Mouse (Mus musculus) lung, postnatal 10 days (tissue): ENCODE measurements around the gene Erich6.
A peak's percentile ranks its signal among the peaks of the same experiment; 100 is the strongest.

Source experiments
- DNase-seq: peaks from one replicate; pipeline ENCODE4 v3.0.0; 2021

The Erich6 gene

DNA sequence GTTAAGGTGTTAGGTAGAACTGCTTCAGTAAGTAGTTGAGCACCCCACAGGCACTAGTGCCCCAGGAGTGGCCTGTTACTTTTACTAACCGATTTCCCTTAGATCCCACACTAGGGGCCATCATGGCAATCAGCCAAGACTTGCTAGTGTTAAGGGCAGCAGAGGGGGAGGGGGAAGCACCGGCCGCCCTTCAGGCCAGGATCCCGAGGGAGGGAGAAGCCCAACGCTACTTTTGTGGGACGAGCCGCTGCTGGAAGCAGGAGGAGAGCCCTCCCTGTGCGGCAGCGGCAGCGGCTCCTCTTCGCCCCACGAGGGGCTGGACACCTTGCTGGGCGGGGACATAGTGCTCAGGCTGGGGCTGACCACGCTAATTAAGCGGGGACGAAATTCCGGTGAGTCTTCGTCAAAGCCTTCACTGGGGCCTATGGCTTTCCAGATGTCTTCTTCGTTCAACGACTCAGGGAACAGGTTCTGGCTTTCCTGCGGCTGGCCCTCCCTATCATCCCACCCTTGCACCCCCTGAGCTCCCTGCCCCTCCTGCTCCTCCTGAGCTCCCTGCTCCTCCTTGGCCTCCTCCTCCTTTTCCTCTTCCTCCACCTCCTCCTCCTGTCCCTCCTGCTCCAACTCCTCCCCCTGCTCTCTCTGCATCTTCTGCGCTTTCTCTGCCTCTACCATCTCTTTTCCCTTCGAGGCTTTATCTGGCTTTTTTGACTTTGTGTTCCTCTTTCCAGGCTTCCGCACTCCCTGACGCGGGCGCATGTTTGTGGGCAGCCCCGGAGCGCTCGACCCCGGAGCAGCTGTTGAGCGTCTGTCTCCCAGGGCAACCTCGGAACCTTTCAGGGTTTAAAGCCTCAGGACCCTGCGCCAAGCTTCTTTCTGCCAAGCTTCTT, at the start of gene Erich6:
Gene Erich6 (minus strand): TSS at position 802 of the 890 bp plus-strand sequence.
- peak; percentile 25 for DNase-seq

DNA sequence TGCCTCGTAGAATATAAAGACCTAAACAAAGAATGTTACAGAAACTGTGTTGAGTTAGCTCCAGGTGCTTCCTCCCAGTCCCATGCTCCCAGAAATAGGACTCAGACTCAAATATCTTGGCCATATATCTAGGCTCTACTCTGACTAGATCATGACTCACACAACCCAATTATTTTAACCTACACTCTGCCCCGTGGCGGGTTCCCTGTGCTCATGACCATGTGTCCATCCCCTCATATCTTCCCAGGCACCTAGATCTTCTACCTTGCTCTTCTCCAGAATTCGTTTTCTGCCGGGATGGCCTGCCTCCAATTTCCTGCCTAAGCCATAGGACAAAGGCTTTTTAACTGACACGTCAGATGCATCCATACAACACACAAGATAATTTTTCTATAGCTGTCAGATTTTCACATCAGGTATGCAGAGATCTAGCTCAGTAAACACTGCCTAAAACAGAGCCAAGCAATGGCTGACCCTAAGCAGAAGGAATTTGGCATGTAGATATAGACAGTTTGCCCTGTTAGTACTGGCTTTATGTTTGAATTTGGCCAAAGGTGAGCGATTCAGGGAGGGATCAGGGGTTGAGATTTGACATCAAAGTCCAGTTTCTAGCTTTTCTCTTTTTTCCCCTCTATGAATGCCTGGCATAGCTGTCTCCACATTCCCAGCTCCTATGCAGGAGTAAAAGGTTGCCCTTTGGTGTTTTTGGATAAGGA, 49.4 kb upstream of the Erich6 start:
- no peak for DNase-seq

DNA sequence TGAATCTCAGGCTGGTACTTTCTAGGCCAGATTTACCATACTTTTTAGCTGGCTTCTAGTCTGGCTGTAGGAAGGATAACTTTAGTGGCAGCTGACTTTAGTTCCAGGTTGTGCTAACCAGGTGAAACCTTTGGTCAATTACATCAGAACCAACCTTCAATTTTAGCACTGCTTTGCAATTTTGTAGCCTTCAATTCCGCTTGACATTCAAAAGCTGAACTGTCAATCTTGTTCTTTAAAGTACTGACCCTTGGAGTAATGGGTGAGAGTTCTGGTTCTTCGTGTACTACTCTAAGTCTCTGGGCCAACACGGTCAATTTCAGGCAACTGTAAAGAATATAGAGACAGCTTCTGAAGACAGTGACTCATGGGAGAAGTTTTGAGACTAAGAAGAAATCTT, 48.4 kb upstream of the Erich6 start:
- DNase-seq: no peak

- DNase-seq: no peak
Observed at GRCm38 (mm10) chr3:58683346-58683745, 46.3 kb upstream of the Erich6 start.

DNA sequence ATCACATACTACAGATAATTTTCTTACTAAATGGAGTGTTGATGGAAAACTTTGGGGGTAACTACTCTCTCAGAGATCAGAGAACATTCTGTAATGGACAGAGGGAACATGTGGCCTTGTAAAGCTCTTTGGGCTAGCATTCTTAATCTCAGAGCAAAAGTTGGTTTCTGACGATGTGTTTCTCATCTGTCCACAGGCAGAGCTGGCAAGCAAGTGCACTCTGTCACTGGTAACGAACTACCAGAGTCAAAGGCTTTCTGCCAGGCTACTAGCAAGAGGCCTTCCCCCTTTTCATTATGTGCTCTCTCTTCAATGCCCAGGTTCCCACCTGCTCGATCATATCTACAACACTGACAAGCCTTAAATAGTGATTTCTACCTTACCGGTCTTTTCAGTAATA, 45.3 kb upstream of the Erich6 start:
- no peak for DNase-seq

DNA sequence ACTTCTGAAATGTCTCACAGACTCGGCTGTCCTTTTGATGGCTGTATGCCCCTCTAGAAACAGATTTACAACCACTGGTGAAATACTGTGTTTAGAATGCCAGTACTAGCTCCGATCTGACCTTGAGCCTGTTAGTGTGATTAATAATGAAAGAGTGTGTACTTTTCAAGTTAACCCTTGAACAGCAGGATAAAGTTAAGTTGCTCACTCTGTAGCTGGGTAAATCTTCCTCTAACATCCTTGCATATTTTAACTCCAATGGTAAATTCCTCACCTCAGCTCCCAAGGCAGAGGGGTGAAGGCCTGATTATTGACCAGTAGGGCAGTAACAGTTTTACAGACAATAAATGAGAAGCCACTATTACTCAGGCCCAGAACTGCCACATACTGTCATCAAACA, 44.8 kb upstream of the Erich6 start:
- no peak for DNase-seq

DNA sequence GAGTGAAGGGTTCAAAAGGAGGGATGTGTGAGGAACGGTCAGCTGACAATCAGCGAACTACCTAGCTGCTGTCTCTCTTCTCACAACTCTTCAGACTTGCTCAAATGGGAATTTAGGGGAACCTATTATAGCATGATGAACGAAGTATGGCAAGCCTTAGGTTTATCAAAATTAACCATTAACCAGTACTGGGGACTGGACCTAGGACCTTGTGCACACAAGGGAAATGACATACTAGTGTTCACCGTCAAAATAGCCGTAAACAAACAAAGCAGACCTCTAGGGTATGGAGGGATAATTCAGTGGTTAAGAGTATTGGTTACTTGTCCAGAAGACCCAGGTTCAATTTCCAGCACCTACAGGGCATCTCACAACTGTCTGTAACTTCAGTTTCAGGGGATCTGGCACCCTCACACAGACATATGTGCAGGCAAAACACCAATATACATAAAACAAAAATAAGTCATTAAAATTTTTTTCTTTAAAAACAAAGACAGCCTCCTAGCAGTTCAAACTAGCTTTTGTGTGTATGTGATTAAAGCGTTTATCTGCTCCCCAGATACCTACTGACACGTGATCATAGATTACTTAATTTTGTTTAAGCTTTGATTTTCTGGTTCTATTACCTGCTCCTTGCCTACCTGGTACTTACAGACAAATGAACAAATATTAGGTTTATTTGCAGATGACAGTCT, 44.1 kb upstream of the Erich6 start:
- DNase-seq: no peak

DNA sequence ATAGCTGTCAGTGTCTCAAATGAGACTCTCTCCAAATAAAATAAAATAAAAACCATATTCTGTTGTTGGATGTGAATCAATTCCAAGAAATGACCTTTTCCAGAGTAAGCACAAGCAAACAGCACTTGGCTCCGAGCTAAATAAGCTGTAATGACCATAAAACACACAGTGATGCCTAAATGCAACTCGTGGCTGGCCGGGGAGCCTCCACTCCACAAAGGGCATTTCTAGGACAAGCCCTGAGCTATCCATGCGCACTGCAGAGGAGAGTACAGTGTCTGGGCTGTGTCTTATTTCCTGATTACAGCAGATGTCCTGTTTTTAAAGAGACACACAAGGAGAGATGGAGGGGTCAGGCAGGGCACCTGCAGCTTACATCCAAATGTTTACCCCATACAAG, 43.0 kb upstream of the Erich6 start:
- DNase-seq: no peak

DNA sequence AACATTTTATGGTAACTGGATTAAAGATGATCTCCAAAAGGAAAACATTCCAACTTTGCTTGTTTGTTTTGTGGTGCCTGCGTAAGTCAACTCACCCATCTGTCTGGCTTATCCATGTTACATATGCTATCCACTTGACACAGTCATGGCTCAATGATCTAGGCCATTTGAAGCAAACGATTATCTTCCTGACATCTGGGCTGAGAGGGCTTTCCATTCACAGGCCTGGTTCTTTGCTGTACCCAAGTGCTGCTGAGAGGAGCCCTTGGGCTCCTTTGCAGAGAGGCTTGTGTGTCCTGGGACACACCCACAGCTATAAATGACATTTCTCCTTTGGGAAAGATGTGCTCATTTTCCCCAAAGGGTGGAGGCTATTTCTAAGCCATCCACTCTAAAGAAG, 41.9 kb upstream of the Erich6 start:
- DNase-seq: no peak

- DNase-seq: no peak
Observed at GRCm38 (mm10) chr3:58678384-58678783, 41.4 kb upstream of the Erich6 start.

DNA sequence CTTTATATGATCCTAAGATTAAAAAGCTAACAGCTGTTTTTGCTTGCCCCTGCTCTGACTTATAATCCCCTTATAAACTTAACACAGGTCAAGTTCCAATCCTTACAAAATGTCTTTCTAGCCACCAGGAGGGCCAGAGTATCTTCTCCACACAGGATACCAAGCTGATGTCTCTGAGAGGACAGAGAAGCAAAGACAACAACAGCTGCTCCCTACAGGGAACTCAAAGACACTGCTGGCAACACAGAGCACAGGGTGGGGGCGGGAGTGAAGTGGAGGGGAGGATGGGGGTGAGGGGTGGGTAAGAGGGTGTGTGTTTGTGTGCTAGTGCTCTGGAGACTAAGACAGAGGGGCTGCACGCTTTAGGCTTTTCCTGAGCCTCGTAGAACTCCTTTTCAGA, 40.6 kb upstream of the Erich6 start:
- no peak for DNase-seq

- no peak for DNase-seq
Observed at GRCm38 (mm10) chr3:58673295-58673694, 36.3 kb upstream of the Erich6 start.

GRCm38 (mm10) chr3:58672481-58673183, 35.6 kb upstream of the Erich6 start:
- no peak for DNase-seq

- DNase-seq: peak; percentile 14
Observed at GRCm38 (mm10) chr3:58671616-58672250, 34.7 kb upstream of the Erich6 start.

- DNase-seq: no peak
Observed at GRCm38 (mm10) chr3:58663970-58664369, 27.0 kb upstream of the Erich6 start.

DNA sequence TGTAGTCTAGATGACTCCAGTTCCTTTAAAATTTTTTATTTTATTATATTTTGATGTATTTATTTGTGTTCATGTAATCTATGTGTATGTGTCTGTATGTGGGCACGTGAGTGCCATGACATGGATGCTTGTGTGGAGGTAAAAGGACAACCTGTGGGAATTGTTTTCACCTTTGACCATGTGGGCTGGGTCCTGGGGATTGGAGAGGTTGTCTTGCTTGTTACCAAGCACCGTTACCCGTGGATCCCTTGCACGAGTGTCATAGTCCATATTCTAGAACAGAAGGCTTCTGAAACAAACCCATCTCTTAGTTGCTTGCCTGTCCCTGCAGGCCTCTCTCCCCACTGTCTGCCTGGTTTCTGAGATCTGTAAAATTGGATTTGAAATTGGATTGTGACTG, 23.6 kb upstream of the Erich6 start:
- no peak for DNase-seq

- peak; percentile 76 for DNase-seq
Observed at GRCm38 (mm10) chr3:58657356-58657755, 20.3 kb upstream of the Erich6 start.

GRCm38 (mm10) chr3:58655362-58656130, 18.5 kb upstream of the Erich6 start:
- peak; percentile 75 for DNase-seq

DNA sequence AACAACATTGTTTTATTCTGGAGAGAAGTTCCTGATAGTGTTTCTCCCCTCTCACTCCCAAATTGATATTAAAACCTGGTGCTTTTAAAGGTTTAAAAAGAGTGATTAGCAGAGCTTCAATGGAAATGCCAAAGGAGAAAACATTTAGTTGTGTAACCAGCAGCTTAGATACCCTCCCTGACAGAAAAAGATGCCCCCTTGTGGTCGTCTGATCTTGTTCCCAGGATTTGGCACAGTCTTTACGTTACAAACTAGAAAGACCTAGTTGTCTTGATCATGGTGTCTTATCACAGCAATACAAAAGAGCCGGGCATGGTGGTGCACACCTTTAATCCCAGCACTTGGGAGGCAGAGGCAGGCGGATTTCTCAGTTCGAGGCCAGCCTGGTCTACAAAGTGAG, 16.9 kb upstream of the Erich6 start:
- peak; percentile 56 for DNase-seq

DNA sequence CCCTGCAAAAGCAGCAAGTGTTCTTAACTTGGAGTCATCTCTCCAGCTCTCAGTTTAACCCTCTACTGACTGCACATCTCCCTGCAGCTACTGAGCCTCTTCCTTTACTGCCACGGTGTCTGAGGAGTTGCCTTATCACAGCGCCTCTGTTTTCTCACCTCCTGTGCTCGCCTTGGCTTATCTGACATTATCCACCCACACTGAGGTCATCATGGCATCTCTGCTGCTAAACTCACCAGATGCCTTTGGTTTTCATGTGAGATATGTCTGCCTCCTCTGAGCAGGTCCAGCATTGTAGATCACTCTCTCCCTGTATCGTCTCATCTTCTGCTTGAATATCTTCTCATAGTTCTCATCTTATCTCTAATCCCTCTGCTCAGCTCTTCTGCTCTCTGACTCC, 13.3 kb upstream of the Erich6 start:
- no peak for DNase-seq

- no peak for DNase-seq
Observed at GRCm38 (mm10) chr3:58647179-58647578, 10.2 kb upstream of the Erich6 start.

DNA sequence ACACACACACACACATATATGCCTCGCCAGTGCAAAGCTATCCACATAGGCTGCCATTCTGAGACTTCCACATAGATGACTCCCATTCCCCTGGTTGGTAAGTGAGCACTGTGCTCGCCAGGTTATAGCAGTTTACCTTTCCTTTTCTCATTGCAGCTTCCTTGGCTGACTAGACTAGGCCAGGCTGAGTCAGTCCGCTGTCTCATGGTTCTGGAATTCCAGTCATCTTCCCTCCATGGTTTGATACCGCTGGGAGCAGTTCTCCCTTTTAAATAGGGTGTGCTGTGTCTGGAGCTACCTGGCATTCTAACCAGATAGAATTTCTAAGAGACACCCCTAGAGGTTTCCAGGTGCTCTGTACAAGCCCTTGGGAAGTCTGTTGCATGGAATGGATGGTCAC, 9.2 kb upstream of the Erich6 start:
- no peak for DNase-seq
